Mouse (Mus musculus) thymus, postnatal 10 days (tissue): Measurements from ENCODE around the gene Rpp14.

Source experiments
- DNase-seq, 2 experiments: peaks; one replicate each; pipeline ENCODE4 v3.0.0; 2021; ENCODE audit warnings: low spot score in 2 of 2

Gene Rpp14

DNA sequence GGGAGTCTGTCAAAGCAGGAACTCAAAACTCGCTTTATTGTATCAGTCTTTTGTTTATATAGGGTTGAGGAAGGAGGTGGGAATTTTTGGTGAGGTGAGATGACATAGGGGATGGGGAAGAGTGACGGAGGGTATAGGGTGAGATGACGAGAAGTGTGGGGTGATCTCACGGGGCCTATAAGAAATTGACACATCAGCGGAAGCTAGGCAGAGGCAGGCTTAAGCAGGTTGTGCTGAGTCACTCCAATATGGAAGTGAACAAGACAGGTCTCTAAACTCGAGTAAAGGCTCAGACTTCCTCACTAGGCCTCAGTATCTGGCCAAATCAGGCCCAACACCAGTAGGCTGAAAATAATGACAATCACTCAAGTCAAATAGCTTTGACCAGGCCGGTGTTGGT, 20.2 kb upstream of the Rpp14 start:
- no peak for DNase-seq

DNA sequence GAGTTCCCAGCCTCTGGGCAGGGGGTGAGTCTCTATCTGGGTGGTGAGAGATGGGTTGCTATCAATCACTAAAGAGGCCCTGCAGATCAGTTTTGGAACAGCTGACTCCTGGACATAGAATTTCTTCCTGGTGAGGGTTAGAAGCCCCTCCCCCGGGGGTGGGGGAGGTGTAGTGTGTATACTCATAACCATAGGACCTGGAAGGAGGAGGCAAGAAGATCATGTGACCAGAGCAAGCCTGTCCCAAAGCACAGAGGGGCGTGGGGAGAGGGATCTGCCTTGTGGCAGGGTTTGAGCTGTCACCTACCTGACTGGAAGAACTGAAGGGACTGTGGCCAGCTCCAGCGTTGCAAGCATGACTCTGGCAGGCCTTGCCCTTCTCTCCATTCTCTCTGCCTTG, 18.1 kb upstream of the Rpp14 start:
- DNase-seq: no peak

DNA sequence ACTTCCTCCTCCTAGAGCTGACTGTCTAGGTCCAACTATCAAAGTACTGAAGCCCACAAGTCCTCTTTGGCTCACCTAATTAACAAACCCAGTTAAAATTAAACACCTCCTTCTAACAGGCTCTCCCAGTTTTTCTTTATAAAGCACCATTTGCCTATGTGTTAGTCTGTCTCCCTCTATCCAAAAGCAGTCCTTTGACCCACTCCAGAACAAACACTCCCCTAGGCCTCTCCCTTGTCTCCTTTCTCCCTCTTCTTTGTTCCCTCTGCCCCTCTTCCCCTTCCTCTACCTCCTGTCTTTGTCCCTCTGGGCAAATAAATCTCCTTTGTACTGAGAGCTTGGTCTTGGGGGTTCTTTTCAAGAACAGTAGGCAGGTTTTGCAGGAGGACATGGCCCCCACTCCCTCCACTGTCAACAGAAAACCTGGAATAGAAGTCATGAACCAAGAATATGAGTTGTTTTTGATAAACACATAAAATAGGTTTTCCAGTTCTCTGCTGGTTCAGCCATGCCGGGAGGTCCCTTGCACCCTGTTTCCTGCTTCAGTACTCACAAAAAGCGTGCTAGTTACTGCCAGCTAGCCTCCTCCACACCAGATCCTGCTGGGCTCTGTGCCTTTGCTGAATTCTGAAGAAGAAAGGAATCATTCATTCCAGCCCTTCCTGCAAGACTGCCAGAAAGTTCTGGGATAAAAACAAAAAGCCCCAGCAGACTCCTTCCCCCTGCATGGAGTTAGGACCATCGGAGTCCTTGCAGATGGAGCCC, 17.4 kb upstream of the Rpp14 start:
- no peak for DNase-seq

DNA sequence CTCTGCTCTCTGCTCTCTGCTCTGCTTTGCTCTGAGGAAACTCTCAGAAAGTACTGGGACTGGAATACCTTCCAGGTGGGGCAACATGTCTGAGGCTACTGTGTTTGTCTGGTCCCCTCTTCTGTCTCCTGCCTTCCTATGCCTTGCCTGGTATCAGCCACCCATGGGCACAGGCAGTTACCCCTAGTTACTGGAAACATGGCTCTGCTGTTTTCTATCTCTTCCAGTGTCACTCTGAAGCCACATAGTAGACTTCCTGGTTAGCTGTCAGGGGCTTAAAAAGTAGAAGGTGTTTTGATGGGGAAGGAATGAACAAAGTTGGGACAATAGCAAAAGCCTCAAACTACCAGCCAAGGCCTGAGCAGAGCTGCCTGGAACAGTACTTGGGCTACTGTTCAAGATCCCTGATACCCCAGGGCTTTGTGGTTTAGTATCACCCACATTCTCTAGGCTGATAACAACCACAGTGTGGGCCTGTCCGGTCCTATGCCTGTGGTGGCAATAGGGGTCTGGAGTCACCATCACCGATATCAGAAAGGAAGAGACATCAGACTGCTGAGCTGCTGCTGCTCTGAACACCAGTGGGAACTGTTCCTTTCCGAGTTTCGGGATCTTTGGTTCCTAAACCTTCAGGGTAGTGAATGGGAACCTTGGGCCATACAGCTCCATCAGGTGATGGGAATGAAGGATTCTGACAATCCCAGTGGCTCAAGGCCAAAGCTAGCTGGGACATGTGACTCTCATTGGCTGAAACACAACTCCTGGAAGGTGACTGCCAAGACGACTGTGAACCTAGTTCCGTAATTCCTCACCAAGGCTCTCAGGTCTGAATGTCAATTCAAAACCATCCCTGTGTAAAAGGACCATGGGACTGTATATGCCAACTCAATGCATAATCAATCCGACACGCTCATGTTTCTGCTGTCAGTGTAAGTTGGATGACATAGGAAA, 16.1 kb upstream of the Rpp14 start:
- DNase-seq: no peak

DNA sequence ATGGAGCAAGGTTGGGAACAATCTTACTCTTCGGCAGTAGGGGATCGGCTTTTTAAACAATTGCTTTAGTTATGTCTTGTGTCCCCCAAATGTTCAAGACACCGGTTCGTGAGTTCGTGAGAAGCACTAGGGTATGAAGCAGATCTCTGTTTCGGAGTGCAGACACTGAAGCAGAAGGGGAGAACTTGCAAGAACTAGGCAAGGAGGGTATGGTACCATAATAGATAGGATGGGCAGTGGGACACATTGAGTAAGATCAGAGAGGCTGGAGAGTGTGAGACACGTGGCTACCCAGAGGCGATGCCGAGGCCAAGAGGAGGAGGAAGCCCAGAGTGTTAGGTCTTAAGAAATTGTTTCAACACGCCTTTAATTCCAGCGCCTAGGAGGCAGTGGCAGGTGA, 551 bp downstream of the Rpp14 start:
- no peak for DNase-seq

DNA sequence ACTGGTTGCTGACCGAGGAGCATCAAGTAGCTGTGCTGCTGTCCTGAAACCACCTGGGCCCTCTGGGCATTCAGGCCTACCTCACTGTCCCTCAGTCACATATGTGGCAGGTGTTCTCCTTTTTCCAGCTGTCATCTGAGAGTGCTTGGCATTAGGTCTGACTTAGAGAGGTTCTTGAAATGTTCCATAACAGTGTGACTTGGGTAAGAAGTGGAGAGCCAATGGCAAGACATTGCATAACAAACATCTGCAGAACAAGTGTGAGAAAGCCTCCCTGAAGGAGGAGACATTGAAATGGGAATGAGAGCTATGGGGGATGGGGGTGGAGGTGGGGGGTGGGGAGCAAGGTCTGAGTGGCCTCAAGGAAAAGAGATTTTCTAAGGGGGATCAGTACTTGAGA, 2.8 kb downstream of the Rpp14 start:
- no peak for DNase-seq

DNA sequence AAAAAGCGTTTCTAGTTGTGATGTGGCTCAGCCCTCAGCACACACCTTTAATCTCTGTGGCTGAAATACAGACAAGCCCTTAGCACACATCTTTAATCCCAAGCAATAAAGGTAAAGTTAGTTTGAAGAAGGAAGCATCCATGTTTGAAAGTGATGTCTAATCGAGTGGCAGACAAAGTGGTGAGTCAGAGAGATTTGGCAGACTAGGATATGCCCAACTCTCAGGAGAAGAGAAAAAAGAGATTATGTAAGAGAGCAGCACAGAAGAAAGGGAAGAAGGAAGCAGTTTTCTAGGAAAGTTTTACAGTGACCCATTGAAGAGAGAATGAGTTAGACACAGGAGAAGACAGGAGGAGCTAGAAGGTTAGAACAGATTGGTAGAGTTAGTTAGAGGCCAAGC, 8.8 kb downstream of the Rpp14 start:
- no peak for DNase-seq

DNA sequence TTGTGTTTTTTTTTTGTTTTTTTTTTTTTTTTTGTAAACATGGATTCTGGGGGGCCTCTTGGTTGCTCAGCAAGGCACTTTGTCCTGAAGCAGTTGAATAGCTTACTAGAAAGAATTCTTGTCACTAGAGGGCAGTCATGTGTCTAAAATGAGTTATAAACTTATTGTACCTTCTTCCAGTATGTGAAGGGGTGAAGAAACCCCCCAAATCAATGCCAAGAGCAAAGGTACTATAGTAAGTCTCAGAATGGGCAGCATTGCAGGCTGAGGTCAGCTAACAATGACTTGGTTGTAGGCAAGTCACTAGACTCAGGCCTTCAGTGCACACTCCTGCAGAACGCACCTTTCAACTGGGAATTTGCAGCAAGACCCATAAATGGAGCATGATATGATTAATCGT, 12.4 kb downstream of the Rpp14 start:
- peak in 1 of 2 experiments; percentile 71 for DNase-seq

DNA sequence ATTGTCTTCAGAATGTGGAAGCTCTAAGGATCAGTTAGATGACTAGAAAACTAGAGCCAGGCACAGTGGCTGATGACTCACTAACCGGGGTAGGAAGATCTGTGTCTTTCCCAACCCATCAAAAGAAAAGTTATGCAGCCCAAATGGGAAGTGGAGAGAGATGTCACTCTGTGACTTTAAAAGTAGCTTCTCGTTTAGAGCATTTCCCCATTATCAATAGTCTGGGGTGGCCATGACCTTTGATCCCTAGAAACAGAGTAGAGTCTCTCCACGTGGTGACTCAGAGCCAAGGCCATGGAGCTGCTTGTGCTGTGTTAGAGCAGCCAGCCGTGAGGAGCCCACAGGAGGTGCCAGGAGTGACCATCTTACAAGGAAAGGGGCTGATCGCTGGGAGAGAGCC, 13.3 kb downstream of the Rpp14 start:
- no peak for DNase-seq

DNA sequence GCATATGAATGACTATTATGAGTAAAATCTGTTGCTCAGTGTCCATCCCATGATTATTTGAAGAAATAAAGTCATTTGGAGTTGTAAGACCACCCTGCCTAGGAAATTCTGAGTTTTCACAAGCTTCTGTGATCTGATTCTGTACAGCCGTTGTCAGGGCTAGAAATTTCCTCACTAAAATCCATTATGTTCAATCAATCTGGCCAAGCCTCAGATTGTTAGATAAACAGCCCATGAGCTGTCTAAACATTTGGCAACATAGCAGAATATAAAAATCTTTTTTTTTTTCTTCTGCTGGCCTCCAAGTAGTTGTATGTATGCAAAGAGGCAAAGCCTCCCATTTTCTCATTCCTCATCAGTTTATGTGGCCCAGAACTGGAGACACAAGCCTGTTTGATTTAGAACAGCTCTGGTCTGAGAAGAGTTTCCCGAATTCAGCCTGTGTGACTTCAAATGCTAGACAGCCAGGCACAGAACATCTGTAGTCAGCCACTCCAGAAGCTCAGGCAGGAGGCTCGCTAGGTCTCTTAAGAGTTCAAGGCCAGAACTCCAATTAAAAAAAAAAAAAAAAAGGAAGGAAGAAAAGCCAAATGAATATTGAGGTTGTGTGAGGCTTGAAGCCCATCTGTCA, 14.9 kb downstream of the Rpp14 start:
- DNase-seq: no peak

DNA sequence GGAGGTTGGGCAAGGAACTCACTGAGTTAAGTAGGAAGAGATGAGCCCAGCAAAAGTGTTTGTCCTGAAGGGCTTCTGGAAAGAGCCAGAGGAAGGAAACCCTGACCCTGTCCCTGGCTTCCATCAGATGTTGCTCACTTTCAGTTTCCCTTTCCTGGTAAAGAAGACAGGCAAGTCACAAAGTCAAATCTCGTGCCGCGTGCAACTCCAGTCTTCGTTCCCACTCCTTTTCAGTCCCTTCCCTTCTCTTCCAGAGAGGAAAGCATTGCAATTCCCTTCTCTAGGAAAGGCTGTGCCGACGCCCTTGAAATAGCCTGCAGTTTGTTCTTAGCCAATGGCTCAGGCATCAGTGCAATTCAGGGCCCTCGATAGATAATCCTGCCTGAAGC, 15.4 kb downstream of the Rpp14 start:
- no peak for DNase-seq

DNA sequence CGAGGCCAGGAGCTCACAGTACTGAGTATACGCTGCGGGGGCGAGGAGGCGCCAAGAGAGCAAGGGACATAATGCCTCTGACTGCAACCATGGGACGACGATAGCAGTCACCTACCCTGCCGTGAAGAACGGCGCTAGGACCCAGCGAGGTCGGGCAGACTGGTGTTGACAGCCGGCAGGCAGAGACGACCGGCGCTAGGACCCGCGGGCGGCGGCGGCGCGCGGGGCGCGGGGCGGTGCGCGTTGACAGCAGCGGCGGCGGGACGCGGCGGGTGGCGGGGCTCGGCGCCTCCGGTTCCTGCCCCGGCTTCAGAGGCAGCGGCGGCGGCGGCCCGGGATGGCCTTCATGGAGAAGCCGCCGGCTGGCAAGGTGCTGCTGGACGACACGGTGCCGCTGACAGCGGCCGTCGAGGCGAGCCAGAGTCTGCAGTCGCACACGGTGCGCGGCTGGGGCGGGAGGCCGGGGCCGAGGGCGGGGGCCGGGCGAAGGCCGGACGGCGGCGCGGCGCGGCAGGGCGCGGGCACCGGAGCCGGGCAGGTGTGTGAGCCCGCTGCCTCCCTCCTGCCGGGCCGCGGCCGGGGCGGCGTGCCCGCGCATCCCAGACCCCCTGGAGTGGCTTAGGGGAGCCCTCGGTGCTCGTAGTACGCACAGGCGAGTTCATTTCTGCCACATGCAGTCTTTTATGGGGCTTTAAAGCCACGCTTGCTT, 18.0 kb downstream of the Rpp14 start, which contains the start of gene Pxk:
Gene Pxk, plus strand, starts transcription at position 234 of the 709 bp plus-strand sequence.
- DNase-seq: peak; percentile 84 to 90

DNA sequence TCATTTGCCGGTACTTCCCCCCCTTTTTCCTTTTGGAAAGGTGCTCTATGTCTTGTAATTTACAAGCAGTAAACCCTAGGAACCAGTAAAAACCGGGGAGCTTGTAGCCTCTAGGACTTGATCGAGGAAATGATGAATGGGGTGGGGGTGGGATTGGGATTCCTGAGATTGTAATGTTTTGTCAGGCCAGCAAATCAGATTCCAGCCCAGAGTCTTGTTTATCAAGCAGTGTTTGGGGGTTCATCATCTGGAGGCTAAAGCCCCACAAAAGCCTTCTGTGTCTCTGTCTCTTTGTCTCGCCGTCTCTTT, 18.5 kb downstream of the Rpp14 start:
- DNase-seq: no peak

DNA sequence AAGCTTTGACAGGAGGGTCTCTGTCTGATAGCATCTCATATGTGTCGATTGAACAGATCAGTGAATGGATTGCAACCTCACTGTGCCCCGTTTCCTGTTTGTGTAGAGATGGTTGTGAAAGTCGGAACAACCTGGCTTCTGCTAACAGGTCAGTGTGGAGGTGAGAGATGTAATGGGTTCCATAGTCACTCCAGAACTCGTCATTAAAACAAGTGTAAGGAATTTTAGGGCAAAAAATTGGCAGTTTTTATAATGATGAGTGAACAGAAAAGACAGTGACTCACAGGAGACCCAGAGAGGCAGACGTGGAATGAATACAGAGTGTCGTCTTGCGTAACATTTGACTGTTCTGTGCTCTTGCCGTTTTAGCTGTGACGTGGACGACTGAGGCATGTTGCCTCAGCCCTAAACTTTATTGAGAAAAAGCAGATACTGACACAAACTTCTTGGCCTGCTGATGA, 19.4 kb downstream of the Rpp14 start:
- DNase-seq: no peak

DNA sequence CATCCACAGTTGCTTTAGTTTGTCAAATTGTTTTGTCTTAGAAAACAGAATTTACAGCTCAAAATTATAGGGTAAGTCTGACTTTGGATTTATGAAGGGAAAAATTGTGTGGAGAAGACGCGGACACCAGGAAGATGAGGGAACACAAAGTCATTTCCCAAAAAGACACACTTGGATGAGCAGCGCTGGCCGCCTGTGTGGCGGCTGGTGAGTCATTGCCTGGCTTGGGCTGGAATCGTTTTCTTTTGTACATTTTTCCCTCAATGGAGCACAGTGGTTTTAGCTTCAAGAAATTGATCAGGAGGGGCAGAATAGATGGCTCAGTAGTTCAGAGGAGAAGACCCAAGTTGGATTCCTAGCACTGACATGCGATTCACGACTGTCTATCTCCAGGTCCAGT, 21.7 kb downstream of the Rpp14 start:
- no peak for DNase-seq

DNA sequence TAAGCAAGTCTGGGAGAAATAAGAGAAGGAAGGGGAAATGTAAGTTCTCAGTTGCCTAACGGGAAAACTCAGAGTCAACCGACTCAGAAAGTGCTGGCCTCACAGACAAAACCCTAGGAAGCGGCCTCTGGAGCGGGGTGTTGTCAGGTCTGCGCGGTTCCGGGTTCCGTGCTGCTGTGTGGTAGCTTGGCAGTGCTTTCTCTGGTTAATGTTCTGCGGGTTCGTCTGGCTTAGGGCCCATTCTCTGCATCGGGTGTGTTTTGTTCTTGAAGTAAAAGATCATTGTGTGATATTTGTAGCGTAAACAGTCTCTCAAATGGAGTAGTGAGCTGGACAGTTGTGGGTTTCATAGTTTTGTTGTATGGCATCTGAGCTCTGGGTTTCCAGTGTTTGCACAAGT, 22.5 kb downstream of the Rpp14 start:
- no peak for DNase-seq

DNA sequence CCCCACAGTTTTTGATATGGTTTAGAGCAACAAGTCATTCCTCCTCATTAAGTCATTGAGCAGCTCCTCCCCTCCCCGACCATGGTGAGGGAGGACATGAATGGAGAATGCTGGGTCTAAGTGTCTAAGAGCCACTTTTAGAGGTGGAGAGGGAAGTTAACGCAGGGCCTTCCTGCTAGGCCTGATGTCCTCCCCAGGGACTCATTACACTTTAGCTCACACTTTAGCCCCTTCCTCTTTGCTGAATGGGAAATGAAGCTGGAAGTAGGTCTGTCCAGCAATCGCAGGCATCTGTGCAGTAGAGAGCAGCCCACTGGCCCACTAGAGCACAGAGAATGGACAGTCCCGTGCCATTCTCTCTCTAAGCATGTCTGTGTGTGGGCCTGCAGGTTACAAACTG, 27.9 kb downstream of the Rpp14 start:
- DNase-seq: no peak

DNA sequence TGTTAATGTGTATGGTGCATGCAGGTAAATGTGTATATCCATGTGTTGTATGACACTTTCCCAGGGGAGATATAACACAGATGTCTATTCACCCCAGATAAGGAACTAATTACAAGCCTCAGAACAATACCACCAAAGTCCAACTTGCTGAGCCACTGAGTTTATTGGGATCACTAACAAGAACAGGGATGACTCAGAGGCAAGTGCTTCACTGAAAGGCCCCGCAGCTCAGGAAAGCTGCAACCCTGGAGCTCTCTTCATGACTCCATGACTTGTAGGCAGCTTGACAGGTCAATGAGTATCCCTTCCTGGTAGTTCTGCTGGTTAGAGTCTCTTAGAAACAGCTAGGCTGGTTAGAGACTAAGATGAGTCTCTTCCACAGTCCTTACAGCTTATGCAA, 28.8 kb downstream of the Rpp14 start:
- no peak for DNase-seq

DNA sequence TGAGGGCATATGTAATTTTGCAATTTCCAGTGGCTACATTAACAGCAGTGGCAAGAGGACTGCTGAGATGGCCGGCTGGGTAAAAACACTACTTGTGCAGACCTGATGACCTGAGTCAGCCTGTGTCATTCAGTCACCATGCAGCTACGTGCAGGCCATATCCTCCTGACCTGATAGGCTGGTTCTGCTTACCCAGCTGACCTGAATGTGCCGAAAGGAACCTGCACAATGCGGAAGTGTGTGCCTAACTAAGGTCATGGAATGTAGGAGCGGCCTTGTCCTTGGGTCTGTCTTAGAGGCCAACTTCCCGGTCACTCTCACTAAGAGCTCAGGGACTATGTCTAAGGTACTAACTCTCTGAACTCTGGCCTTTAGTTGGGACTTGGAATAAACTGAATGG, 31.4 kb downstream of the Rpp14 start:
- DNase-seq: no peak

DNA sequence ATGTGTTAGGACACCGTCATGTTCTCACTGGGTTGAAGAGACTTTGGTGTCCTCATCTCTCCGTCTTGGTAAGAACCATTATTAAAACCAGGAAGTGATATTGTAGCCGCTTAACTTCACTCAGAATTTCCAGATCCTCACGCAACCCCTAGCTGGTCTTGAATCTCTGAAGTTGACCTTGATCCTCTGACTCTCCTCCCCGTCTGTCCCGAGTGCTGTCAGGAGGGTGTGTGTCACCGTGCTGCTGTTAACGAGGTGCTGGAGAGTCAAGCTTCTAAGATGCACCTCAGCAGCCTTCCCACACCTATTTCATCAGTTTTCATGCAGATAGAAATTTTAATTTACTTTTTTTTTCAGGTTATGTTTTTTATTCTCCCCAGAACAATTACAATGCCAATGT, 31.9 kb downstream of the Rpp14 start:
- DNase-seq: no peak

DNA sequence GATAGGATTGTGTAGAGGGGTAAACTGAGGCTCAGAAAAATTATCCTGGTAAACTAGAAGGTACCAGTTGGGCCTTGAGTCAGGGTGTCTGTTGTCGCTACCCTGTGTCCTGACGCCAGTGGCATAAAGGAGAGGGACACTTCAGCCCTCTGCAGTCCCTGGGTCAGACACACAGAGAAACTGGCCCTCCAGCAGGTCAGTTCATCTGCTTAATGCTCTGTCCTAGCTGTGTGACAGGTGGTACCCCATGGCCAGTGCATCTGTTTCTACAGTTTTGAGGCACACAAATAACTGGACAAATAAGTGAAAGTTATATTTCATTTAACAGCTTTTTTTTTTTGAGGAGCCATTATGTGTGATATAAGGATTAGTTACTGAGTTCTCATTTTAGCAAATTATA, 33.4 kb downstream of the Rpp14 start:
- DNase-seq: no peak

DNA sequence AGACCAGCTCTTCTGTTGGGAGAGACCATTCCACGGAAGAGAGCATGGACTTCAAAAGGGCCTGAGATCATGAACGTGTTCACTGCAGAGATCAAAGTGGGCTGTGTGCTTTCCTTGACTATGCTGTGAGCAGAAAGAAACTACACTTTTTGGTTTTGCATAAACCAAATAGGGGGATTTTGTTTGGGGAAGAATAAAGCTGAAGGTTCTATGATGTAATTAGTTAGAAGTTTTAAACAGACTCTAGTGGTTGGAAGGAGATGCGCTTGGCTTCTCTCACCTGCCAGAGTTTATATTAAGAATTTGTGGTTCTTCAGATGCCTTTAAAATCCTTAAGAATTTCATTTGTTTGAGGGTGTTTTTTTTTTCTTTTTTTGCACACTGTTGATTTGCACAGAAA, 34.1 kb downstream of the Rpp14 start:
- no peak for DNase-seq
